Mouse (Mus musculus) kidney, adult 2 months (tissue): ENCODE measurements around the gene Polr2e. TPM values are rescaled to one million over a fixed set of nuclear protein-coding genes. Genes with fewer than 3 reads are reported as not detected.
"Not testable (repeated sequence)": the region's sequence is repeated elsewhere in the genome, so short reads cannot be mapped to it uniquely, and the experiment has no call there.

Experiments
- DNase-seq: peaks from one replicate; pipeline ENCODE4 v3.0.0; 2021
- H3K27ac ChIP-seq: fragments of 200-500 bp; 2 replicates; pipeline ENCODE4 v1.5.1; 2012; ENCODE audit warnings: low read depth, low read length, control low read depth, inconsistent platforms; ENCODE audit not compliant: insufficient read depth
- H3K27me3 ChIP-seq: fragments of 200-500 bp; replicated peaks from 2 replicates; pipeline ENCODE4 v1.6.1; 2012; ENCODE audit warnings: mild to moderate bottlenecking, moderate library complexity, low read length, inconsistent platforms; ENCODE audit not compliant: control insufficient read depth, insufficient read depth
- H3K36me3 ChIP-seq: fragments of 200-500 bp; 2 replicates; pipeline ENCODE4 v1.6.1; 2012; ENCODE audit warnings: mild to moderate bottlenecking, moderate library complexity, low read length, inconsistent platforms; ENCODE audit not compliant: control insufficient read depth, insufficient read depth
- H3K4me1 ChIP-seq: fragments of 200-500 bp; 2 replicates; pipeline ENCODE4 v1.6.1; 2011; ENCODE audit warnings: low read length; ENCODE audit not compliant: control insufficient read depth, insufficient read depth
- H3K4me3 ChIP-seq: fragments of 200-500 bp; 2 replicates; pipeline ENCODE4 v1.5.1; 2011; ENCODE audit warnings: mild to moderate bottlenecking, low read depth, low read length, control low read depth; ENCODE audit not compliant: insufficient read depth
- CTCF ChIP-seq: fragments of 200-500 bp; conservative IDR thresholded peaks from 2 replicates; pipeline ENCODE4 v1.5.1; 2011; ENCODE audit warnings: low read depth, mild to moderate bottlenecking, control low read depth, low read length, moderate library complexity, mixed read lengths; ENCODE audit not compliant: insufficient read depth, insufficient read length
- POLR2A ChIP-seq: fragments of 200-500 bp; IDR thresholded peaks from one replicate; pipeline ENCODE4 v1.6.1; 2011; ENCODE audit warnings: low read depth, low read length, control low read depth
- WGBS: fragments of 180-500 bp; shearing (Covaris S2); methylation state at CpG from one replicate; pipeline ENCODE4 v1.1.7; 2018; 5-methylcytosine and 5-hydroxymethylcytosine counted together
- polyA plus RNA-seq: library from polyadenylated mRNA; depleted of rRNA; stranded (reverse); fragments of >200 nt; gene quantifications from 2 replicates; pipeline ENCODE4 v1.2.3, GENCODE M21; 2012

Polr2e gene
- polyA plus RNA-seq, 1 experiment: 235 TPM

GRCm38 (mm10) chr10:80056506-80056905, 16.9 kb upstream of the Polr2e start:
- peak; percentile 75 for DNase-seq
- no peak overlapping the region for H3K4me3 ChIP-seq
- peaks cover 4% of the 10 kb centered on the region for H3K36me3 ChIP-seq
- no peaks in the 10 kb centered on the region for H3K27me3 ChIP-seq
- peak overlapping the region; percentile 27; the same call in 1 of the 2 replicates for H3K27ac ChIP-seq
- no peak for TF ChIP-seq CTCF
- no peak for TF ChIP-seq POLR2A
- 56% methylated on average over 4 of the region's 4 CpGs for WGBS
- H3K4me1 ChIP-seq: peaks cover 18% of the 10 kb centered on the region

DNA sequence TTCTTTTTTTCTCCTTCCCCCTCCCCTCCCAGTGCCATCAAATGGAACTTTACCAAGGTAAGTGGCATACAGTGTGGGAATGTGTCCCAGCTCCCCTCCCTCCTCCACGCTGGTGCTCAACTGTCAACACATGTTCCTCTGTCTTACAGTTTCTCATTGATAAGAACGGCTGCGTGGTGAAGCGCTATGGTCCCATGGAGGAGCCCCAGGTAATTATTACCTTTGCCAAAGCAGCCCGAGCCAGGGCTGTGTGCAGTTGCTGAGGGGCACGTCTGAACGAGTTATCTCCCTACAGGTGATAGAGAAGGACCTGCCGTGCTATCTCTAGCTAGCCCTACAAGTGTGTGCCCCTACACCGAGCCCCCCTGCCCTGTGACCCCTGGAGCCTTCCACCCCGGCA, 16.3 kb upstream of the Polr2e start:
- H3K4me1 ChIP-seq: peaks cover 24% of the 10 kb centered on the region
- no peaks in the 10 kb centered on the region for H3K27me3 ChIP-seq
- peak overlapping the region; percentile 37 for H3K27ac ChIP-seq
- peak overlapping the region; percentile 10; the same call in 1 of the 2 replicates for H3K4me3 ChIP-seq
- WGBS: 34% methylated on average over 9 of the region's 10 CpGs
- DNase-seq: peak; percentile 56
- peaks cover 4% of the 10 kb centered on the region for H3K36me3 ChIP-seq
- TF ChIP-seq POLR2A: no peak
- no peak for TF ChIP-seq CTCF

- WGBS: 47% methylated on average over 5 of the region's 5 CpGs
- H3K4me3 ChIP-seq: peak overlapping the region; percentile 10; the same call in 1 of the 2 replicates
Observed at GRCm38 (mm10) chr10:80055364-80055763, 15.8 kb upstream of the Polr2e start.

GRCm38 (mm10) chr10:80054911-80055310, 15.3 kb upstream of the Polr2e start:
- Histone ChIP-seq H3K4me1 (peaks cover 34% of the 10 kb centered on the region), H3K4me3 (peak overlapping the region; percentile 88), H3K27ac (peak overlapping the region; percentile 99; the same call in 1 of the 2 replicates)
- WGBS: 1% methylated on average over 3 of the region's 3 CpGs
- not testable (repeated sequence) for H3K27me3 ChIP-seq, H3K36me3 ChIP-seq, DNase-seq

More at GRCm38 (mm10) chr10:80055364-80055763, 15.8 kb upstream of the Polr2e start:
- Histone ChIP-seq H3K27me3 (no peaks in the 10 kb centered on the region), H3K4me1 (peaks cover 29% of the 10 kb centered on the region), H3K36me3 (peaks cover 4% of the 10 kb centered on the region), H3K27ac (peak overlapping the region; percentile 37; the same call in 1 of the 2 replicates)
- no peak for DNase-seq
- TF ChIP-seq POLR2A (no peak), CTCF (no peak)

DNA sequence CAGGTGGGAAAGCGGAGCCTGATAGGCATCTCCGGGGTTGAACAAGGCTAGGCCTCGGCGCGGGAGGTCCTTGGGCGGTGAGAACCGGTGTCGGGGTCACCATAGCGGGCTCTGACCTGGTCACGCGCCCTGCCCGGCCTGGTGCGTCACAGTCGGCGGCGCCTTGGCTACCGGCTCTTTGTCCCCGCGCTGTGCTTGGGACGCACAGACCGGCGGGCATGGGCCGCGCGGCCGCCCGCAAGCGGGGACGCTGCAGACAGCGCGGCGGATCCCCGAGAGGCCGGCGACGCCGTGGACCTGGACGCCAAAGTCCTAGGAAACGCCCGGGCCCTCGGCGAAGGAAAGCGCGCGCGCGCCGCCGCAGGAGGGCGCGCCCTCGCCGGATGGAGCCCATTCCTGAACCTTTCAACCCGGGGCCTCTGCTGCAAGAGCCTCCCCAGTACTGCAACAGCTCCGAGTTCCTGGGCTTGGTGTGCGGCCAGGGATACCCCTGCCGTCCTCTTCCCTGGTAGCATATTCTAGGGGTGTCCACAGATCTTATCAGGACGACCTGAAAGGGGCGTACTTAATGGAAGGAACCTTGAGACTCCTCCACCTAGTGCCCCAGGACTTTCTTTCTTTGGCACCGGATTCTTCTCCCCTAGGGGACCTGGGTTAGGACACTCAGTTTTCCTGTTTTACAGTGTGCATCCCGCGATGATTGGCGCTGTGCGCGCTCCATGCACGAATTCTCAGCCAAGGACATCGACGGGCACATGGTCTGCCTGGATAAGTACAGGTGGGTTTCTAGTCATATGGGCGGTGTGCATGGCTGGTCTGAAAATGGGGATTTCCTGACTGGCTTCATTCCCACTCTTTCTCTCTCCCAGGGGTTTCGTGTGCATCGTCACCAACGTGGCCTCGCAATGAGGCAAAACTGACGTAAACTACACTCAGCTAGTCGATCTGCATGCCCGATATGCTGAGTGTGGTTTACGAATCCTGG, 14.5 kb upstream of the Polr2e start:
- TF ChIP-seq POLR2A: no peak
- 0 out of 2 replicates have a peak, but pooled peaks have one; percentile 28 for TF ChIP-seq CTCF
- peaks cover 34% of the 10 kb centered on the region for H3K4me1 ChIP-seq
- DNase-seq: peak; percentile 85

DNA sequence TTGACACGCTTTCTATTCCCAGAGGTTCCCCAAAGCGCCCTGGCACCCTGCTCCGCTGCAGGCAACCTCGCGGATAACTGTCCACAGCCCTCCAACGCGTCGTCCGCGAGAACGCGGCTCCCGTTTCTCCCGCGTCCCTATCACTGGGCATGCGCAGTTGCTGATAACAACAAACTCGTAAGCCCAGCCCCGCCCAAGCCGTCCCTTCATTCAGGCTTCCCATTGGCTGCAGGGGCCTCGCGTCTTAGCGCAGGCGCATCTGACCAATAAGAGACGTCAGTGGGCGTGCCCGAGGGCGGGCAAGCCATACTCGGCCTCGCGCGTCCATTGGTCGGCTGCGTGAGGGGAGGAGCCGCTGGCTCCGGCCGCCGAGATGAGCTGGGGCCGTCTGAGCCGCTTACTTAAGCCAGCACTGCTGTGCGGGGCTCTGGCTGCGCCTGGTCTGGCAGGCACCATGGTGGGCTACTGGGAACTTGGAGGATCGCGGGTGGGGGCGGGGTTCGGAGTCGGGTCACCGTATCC, 13.7 kb upstream of the Polr2e start:
- Histone ChIP-seq H3K4me3 (peak overlapping the region; percentile 88), H3K36me3 (peaks cover 4% of the 10 kb centered on the region), H3K4me1 (peaks cover 34% of the 10 kb centered on the region), H3K27me3 (no peaks in the 10 kb centered on the region), H3K27ac (peak overlapping the region; percentile 99)
- TF ChIP-seq POLR2A: peak; percentile 88
- TF ChIP-seq CTCF: no peak
- under 1% methylated on average over 47 of the region's 47 CpGs for WGBS
- DNase-seq: peak; percentile 100

More for the DNA sequence above, 14.5 kb upstream of the Polr2e start:
- Histone ChIP-seq H3K27me3 (no peaks in the 10 kb centered on the region), H3K4me3 (peak overlapping the region; percentile 88), H3K36me3 (peaks cover 4% of the 10 kb centered on the region), H3K27ac (peak overlapping the region; percentile 99)
- under 1% methylated on average over 77 of the region's 77 CpGs for WGBS

DNA sequence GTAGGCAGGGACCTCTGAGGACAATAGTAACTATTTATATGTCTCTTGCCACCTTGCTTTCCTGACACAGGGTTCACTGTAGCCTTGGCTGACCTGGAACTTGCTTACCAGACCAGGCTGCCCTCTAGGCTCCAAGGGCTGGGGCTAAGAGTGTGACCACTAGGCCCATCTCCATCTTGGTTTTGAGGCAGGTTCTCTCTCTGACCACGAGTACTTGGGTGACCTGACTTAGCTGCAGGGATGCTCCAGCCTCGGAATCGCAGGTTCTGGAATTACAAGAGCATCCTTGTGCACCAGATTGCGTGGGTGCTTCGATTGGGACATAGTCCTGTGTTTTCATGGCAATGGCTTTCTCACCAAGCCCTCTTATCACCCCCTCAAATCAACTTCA, 12.8 kb upstream of the Polr2e start:
- TF ChIP-seq POLR2A (no peak), CTCF (no peak)
- peaks cover 3% of the 10 kb centered on the region for H3K36me3 ChIP-seq
- H3K4me3 ChIP-seq: no peak overlapping the region
- no peaks in the 10 kb centered on the region for H3K27me3 ChIP-seq
- peak overlapping the region; percentile 92 for H3K27ac ChIP-seq
- peaks cover 34% of the 10 kb centered on the region for H3K4me1 ChIP-seq
- no peak for DNase-seq
- WGBS: 78% methylated on average over 5 of the region's 5 CpGs
